Mouse (Mus musculus): ENCODE measurements at regions not wholly inside any gene's neighbourhood (a gene's known extent, or its start where the extent isn't known, plus 50 kb on each side); places are given as distances from the start of the nearest gene placed in this dataset.

DNA sequence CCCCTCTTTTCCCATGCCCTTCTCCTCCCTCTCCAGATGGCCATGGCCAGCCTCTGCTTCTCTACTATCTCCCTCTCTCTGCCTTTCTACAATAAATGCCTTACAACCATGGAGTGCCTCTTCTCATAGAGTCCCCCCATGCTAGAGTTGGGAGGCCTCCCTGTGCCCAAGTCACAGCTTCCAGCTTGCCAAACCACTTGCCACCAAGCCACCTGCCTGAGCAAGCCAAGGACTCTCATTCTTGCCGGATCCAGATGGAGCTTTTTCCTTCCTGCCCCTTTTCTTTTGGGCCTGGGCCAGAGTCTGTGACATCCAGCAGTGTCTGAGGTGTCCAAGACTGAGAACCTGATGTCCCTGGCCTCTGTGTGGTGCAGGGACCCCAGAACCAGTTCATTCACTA, 367.4 kb upstream of the Arhgap42 start:
- no peaks in the 10 kb centered on the region for H3K27me3 ChIP-seq
- H3K4me3 ChIP-seq (replicated peaks) = no peak overlapping the region
- no peaks in the 10 kb centered on the region for H3K9me3 ChIP-seq (replicated peaks)
- H3K9ac ChIP-seq = no peak overlapping the region
- H3K36me3 ChIP-seq = no peaks in the 10 kb centered on the region
- H3K27ac ChIP-seq = no peak overlapping the region
- no peak for ATAC-seq (replicated peaks; ENCODE audit: low FRiP score)
- WGBS = 93% methylated on average over 1 of the region's 1 CpGs
- no peaks in the 10 kb centered on the region for H3K4me1 ChIP-seq
- no peak overlapping the region for H3K4me2 ChIP-seq

DNA sequence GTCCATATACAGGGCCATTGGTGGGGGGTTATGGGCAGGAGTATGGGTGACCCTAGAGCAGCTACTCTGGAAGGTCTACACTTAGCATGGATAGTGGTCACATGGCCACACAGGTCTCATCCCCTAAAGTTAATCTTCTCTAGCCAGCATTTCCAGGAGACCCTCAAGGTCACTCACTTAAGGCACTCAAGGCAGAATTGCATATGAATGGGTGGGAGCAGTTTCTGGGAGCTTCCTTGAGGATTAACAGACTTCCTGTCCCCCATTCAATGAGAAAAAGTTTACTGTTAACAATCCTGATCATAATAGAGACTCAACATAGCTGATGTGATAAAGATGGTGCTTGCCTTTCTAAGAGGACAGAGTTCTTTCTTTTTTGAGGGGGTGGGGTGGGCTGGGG, 352.4 kb upstream of the Arhgap42 start:
- H3K9me3 ChIP-seq (replicated peaks) = no peaks in the 10 kb centered on the region
- H3K4me1 ChIP-seq = no peaks in the 10 kb centered on the region
- H3K36me3 ChIP-seq = no peaks in the 10 kb centered on the region
- no peak overlapping the region for H3K9ac ChIP-seq
- ATAC-seq (replicated peaks; ENCODE audit: low FRiP score) = no peak
- H3K27me3 ChIP-seq = no peaks in the 10 kb centered on the region
- no peak overlapping the region for H3K27ac ChIP-seq
- no peak overlapping the region for H3K4me2 ChIP-seq
- no peak overlapping the region for H3K4me3 ChIP-seq (replicated peaks)

DNA sequence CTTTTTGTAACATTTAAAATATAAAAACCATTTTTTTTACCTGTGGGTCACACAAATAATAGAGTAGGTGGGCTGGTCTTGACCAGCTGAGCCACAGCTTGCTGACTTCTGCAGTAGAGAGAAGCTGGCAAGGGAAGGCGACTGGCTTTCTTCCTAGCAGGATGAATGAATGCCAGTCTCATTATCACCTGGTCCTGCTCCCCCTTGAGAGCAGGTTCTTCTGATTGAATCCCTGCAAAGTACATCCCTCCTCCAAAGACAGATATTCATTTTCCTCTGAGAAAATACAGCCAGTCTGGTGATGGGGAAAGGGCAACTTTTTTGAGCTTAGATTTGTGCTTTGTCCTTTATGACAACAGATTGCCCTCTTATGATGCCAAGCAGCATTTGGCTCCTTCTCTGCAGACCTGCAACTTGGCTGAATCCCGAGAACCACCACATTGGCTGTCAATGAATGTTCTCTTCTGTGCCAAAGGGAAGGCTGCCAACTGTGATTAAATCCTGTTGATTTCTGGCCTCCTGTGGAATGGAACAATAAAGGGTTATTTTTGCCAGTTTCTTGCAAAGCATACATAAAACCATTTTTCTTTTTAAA, 344.2 kb upstream of the Arhgap42 start:
- 83% methylated on average over 2 of the region's 2 CpGs for WGBS
- Histone ChIP-seq H3K36me3 (no peaks in the 10 kb centered on the region), H3K27me3 (no peaks in the 10 kb centered on the region), H3K4me3 (replicated peaks) (no peak overlapping the region), H3K27ac (no peak overlapping the region), H3K9me3 (replicated peaks) (no peaks in the 10 kb centered on the region), H3K9ac (no peak overlapping the region), H3K4me1 (no peaks in the 10 kb centered on the region), H3K4me2 (no peak overlapping the region)
- ATAC-seq (replicated peaks; ENCODE audit: low FRiP score) = no peak

DNA sequence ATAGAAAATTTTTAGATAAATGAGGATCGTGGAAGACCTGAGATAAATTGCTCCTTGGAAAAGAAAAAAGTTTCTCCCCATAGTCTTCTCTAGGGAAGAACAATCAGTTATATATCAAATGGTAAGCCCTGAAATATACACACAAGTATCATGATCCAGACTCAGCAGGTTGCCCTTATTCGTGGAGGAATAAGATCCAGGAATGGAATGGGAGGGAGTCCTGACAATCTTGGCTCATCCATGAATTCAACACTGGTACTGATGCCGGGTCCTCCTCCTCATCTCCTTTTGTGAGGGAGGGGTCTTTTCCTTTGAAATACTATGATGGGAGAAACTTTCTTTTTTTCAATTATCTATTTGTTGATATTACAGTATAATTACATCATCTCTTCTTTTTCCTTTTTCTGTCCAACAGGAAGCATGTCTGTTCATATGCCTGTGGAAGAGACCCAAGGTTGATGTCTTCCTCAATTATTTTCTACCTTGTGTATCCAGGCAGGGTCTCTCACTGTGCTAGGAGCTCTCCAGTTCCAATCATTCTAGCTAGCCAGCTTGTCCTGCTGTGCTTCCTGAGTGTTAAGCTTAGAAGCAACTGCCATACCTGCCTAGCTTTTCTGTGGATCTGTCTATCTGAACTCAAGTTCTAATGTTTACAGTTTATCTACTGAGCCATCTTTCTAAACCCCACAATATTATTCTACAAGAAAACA, 343.6 kb upstream of the Arhgap42 start:
- no peak overlapping the region for H3K27ac ChIP-seq
- H3K9me3 ChIP-seq (replicated peaks) = no peaks in the 10 kb centered on the region
- H3K27me3 ChIP-seq = no peaks in the 10 kb centered on the region
- no peaks in the 10 kb centered on the region for H3K36me3 ChIP-seq
- no peak overlapping the region for H3K4me2 ChIP-seq
- H3K4me3 ChIP-seq (replicated peaks) = no peak overlapping the region
- H3K9ac ChIP-seq = no peak overlapping the region
- no peaks in the 10 kb centered on the region for H3K4me1 ChIP-seq
- no peak for ATAC-seq (replicated peaks; ENCODE audit: low FRiP score)
- WGBS = 87% methylated on average over 3 of the region's 3 CpGs

DNA sequence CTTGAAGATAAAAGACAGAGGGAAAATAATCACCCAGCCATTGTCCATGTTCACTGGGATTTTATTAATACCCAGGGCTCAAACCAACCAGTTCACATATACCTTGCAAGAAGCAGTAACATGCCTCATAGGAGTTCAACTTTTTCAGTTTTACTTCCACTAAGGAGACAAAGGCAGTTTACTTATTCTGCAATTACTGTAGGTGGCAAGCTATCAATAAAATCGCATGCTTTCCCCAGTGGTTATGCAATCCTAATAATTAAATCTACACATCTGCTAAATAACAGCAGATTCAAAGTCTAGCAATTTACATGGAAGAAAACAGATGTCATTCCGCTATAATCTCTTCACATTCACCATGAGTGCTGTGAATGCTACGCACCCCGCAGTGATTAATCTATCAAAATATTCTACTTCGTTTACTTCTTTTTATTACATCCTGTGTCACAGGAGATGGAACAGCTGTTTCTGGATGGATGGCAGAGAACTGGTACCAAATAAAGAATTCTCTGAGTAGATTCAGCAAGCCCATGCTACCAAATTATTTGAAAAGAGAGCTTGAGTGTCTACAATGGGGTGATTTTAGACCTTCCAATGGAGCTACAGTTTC, 329.2 kb upstream of the Arhgap42 start:
- no peaks in the 10 kb centered on the region for H3K4me1 ChIP-seq
- H3K27ac ChIP-seq = no peak overlapping the region
- H3K4me3 ChIP-seq (replicated peaks) = no peak overlapping the region
- 55% methylated on average over 5 of the region's 5 CpGs for WGBS
- no peaks in the 10 kb centered on the region for H3K36me3 ChIP-seq
- ATAC-seq (replicated peaks; ENCODE audit: low FRiP score) = no peak
- H3K9ac ChIP-seq = no peak overlapping the region
- no peak overlapping the region for H3K4me2 ChIP-seq
- no peaks in the 10 kb centered on the region for H3K9me3 ChIP-seq (replicated peaks)
- H3K27me3 ChIP-seq = no peaks in the 10 kb centered on the region

DNA sequence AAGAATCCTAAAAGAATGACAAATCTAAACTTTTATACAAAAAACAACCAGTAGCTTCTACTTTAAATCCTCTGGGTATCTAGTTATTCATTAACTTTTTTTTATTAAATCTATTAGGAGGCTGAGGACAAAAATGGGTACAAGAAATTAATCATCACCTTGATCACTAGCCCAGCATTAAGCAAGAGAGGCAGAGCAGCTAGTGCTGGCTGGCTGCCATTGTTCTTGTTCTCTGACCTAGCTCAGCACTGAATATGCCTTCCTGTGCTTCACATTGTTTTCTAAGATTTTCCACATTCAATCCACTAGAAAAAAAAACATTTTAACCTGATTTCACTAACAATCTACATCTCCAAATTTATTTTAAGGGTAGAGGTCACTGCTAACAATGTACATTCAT, 325.6 kb upstream of the Arhgap42 start:
- Histone ChIP-seq H3K4me2 (no peak overlapping the region), H3K4me3 (replicated peaks) (no peak overlapping the region), H3K4me1 (no peaks in the 10 kb centered on the region), H3K9ac (no peak overlapping the region), H3K36me3 (no peaks in the 10 kb centered on the region), H3K27ac (no peak overlapping the region), H3K27me3 (no peaks in the 10 kb centered on the region), H3K9me3 (replicated peaks) (no peaks in the 10 kb centered on the region)
- ATAC-seq (replicated peaks; ENCODE audit: low FRiP score) = peak; percentile 89

DNA sequence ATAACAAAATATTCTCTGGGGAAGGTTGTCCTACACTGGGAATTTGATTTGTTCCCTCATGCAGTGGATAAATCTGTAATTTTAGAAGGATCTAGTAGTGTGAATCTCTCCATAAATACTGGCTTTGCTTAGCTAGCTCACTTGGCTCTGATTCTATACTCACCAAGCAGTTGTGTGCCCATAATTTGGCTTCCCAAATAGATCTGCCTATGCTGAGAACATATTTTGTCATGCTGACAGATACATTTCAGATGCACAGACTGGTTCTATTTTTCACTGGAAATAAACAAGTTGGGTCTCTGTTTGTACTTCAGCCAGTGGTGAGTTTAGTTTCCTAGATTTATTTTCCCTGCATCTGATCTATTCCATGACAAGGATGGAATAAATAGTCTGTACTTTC, 309.8 kb upstream of the Arhgap42 start:
- no peak overlapping the region for H3K9ac ChIP-seq
- H3K4me1 ChIP-seq = no peaks in the 10 kb centered on the region
- no peaks in the 10 kb centered on the region for H3K9me3 ChIP-seq (replicated peaks)
- no peak overlapping the region for H3K4me3 ChIP-seq (replicated peaks)
- H3K4me2 ChIP-seq = no peak overlapping the region
- no peaks in the 10 kb centered on the region for H3K27me3 ChIP-seq
- no peak overlapping the region for H3K27ac ChIP-seq
- no peaks in the 10 kb centered on the region for H3K36me3 ChIP-seq
- no peak for ATAC-seq (replicated peaks; ENCODE audit: low FRiP score)

DNA sequence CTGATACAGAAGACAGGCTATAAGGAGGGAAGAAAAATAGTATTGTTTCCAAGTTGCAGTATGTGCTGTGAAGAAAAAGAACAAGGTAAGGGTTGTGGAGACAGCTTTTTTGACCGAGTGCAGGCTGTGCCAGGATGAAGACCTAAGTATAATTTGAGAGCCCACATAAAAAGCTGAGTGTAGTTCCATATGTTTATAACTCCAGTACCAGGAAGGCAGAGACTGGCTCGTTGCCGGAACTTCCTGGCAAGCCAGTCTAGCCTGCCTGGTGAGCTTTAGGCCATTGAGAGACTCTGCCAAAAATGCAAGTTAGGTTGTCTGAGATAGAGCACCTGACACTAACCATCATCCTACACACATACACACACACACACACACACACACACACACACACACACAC, 308.7 kb upstream of the Arhgap42 start:
- H3K9ac ChIP-seq = no peak overlapping the region
- ATAC-seq (replicated peaks; ENCODE audit: low FRiP score) = no peak
- no peak overlapping the region for H3K4me2 ChIP-seq
- no peak overlapping the region for H3K27ac ChIP-seq
- no peaks in the 10 kb centered on the region for H3K27me3 ChIP-seq
- no peaks in the 10 kb centered on the region for H3K9me3 ChIP-seq (replicated peaks)
- WGBS = 85% methylated on average over 3 of the region's 3 CpGs
- H3K36me3 ChIP-seq = no peaks in the 10 kb centered on the region
- H3K4me1 ChIP-seq = no peaks in the 10 kb centered on the region
- H3K4me3 ChIP-seq (replicated peaks) = no peak overlapping the region

DNA sequence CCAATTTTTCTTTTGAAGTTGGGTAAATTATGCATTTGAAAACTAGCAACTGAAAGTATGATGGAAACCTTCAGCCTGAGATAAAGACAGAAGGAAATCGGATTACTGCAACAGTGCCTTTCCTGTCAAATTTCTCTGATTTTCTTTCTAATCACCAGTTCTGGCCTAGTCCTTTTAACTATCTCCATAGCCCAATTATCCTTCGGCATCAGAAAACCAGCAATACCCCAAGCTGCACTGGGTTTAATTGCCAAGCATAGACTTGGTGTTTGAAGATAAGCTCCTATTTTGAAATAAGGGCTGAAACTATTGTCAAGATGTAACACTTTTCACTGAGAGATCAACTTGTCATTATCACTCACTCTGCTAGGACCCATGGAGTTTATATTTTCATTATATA, 308.2 kb upstream of the Arhgap42 start:
- Histone ChIP-seq H3K4me2 (no peak overlapping the region), H3K9me3 (replicated peaks) (no peaks in the 10 kb centered on the region), H3K36me3 (no peaks in the 10 kb centered on the region), H3K4me1 (no peaks in the 10 kb centered on the region), H3K27me3 (no peaks in the 10 kb centered on the region), H3K4me3 (replicated peaks) (no peak overlapping the region), H3K27ac (no peak overlapping the region), H3K9ac (no peak overlapping the region)
- WGBS = 84% methylated on average over 2 of the region's 2 CpGs
- no peak for ATAC-seq (replicated peaks; ENCODE audit: low FRiP score)

DNA sequence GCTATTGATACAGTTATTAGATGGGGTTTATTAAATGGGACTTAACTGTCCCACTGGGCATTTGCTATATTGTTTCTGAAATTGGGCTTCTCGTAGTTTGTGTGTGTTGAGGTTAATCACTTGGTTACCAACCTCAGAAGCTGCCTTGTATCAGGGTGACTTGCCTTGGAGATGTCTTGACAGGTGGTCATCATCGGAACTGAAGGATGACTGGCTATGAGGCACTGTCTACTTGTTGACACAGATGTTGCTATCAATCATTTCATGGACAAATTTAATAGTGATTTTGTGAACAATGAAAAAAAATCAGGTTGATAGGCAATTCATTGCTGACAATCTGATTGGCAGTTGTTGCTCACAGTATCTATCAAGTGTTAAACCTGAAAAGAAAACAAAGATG, 261.4 kb upstream of the Arhgap42 start:
- no peak overlapping the region for H3K9ac ChIP-seq
- 85% methylated on average over 2 of the region's 2 CpGs for WGBS

DNA sequence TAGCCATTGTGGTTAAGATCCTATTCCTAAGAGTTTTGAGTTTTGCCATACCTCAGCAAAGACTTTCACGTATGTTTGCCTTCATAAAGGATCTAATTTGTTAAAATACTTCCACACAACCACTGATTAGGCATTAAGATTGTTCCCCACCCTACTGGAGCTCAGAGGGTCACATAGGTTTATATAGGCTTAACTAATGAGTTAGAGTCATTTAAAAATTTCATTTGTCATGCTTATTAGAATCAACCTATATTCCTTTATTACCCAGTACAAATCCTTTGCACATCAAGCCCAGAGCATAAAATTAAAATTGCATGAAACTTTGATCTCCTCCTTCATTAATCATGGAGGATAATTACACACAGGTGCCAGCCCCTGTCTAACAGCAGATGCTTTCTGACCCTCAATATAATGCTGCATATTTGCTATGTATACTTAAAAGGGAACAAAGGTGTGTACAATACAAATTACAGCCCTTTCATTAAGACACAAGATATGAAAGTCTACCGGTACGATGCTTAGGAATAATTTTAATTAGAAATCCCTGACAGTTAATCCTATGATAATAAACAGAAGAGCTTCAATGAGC, 254.8 kb upstream of the Arhgap42 start:
- H3K4me1 ChIP-seq = no peaks in the 10 kb centered on the region
- H3K9me3 ChIP-seq (replicated peaks) = no peaks in the 10 kb centered on the region
- WGBS = 90% methylated on average over 3 of the region's 3 CpGs
- H3K36me3 ChIP-seq = no peaks in the 10 kb centered on the region
- H3K4me3 ChIP-seq (replicated peaks) = no peak overlapping the region
- H3K4me2 ChIP-seq = no peak overlapping the region
- no peak overlapping the region for H3K27ac ChIP-seq
- H3K27me3 ChIP-seq = no peaks in the 10 kb centered on the region
- no peak overlapping the region for H3K9ac ChIP-seq
- ATAC-seq (replicated peaks; ENCODE audit: low FRiP score) = no peak

More for the DNA sequence above, 261.4 kb upstream of the Arhgap42 start:
- Histone ChIP-seq H3K36me3 (no peaks in the 10 kb centered on the region), H3K9me3 (replicated peaks) (no peaks in the 10 kb centered on the region), H3K27me3 (no peaks in the 10 kb centered on the region), H3K4me2 (no peak overlapping the region), H3K4me1 (no peaks in the 10 kb centered on the region), H3K27ac (no peak overlapping the region), H3K4me3 (replicated peaks) (no peak overlapping the region)
- ATAC-seq (replicated peaks; ENCODE audit: low FRiP score) = no peak

DNA sequence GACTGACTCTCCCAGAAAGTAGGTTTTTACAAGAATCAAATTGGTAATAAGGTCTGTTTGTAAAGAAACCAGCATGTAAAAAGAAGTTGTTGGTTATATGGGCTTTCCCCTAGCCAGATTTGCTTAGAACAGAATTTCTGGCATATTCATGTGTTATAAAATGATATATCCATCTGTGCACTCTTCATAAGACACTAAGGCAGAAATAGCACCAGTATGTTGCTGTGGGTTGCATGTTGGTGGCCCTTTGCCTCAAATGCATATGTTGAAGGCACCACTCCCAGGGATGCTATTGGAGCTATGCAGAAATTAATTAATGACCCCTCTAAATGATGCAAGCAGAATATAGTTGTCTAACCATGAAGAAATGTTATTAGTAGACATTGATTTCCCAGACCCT, 238.2 kb upstream of the Arhgap42 start:
- no peaks in the 10 kb centered on the region for H3K27me3 ChIP-seq
- ATAC-seq (replicated peaks; ENCODE audit: low FRiP score) = no peak
- H3K36me3 ChIP-seq = no peaks in the 10 kb centered on the region
- no peak overlapping the region for H3K4me3 ChIP-seq (replicated peaks)
- no peaks in the 10 kb centered on the region for H3K9me3 ChIP-seq (replicated peaks)
- H3K27ac ChIP-seq = no peak overlapping the region
- H3K4me2 ChIP-seq = no peak overlapping the region
- H3K9ac ChIP-seq = no peak overlapping the region
- no peaks in the 10 kb centered on the region for H3K4me1 ChIP-seq

Data from kidney, embryonic 15.5 days (tissue).